Mouse (Mus musculus) kidney, adult 2 months (tissue): Measurements from ENCODE around the gene Cox8a. TPM values are rescaled to one million over a fixed set of nuclear protein-coding genes. Genes with fewer than 3 reads are reported as not detected.

Source experiments
- DNase-seq: peaks from one replicate; pipeline ENCODE4 v3.0.0; 2021
- H3K27ac ChIP-seq: fragments of 200-500 bp; 2 replicates; pipeline ENCODE4 v1.5.1; 2012; ENCODE audit warnings: low read depth, low read length, control low read depth, inconsistent platforms; ENCODE audit not compliant: insufficient read depth
- H3K27me3 ChIP-seq: fragments of 200-500 bp; replicated peaks from 2 replicates; pipeline ENCODE4 v1.6.1; 2012; ENCODE audit warnings: mild to moderate bottlenecking, moderate library complexity, low read length, inconsistent platforms; ENCODE audit not compliant: control insufficient read depth, insufficient read depth
- H3K36me3 ChIP-seq: fragments of 200-500 bp; 2 replicates; pipeline ENCODE4 v1.6.1; 2012; ENCODE audit warnings: mild to moderate bottlenecking, moderate library complexity, low read length, inconsistent platforms; ENCODE audit not compliant: control insufficient read depth, insufficient read depth
- H3K4me1 ChIP-seq: fragments of 200-500 bp; 2 replicates; pipeline ENCODE4 v1.6.1; 2011; ENCODE audit warnings: low read length; ENCODE audit not compliant: control insufficient read depth, insufficient read depth
- H3K4me3 ChIP-seq: fragments of 200-500 bp; 2 replicates; pipeline ENCODE4 v1.5.1; 2011; ENCODE audit warnings: mild to moderate bottlenecking, low read depth, low read length, control low read depth; ENCODE audit not compliant: insufficient read depth
- CTCF ChIP-seq: fragments of 200-500 bp; conservative IDR thresholded peaks from 2 replicates; pipeline ENCODE4 v1.5.1; 2011; ENCODE audit warnings: low read depth, mild to moderate bottlenecking, control low read depth, low read length, moderate library complexity, mixed read lengths; ENCODE audit not compliant: insufficient read depth, insufficient read length
- POLR2A ChIP-seq: fragments of 200-500 bp; IDR thresholded peaks from one replicate; pipeline ENCODE4 v1.6.1; 2011; ENCODE audit warnings: low read depth, low read length, control low read depth
- WGBS: fragments of 180-500 bp; shearing (Covaris S2); methylation state at CpG from one replicate; pipeline ENCODE4 v1.1.7; 2018; 5-methylcytosine and 5-hydroxymethylcytosine counted together
- polyA plus RNA-seq: library from polyadenylated mRNA; depleted of rRNA; stranded (reverse); fragments of >200 nt; gene quantifications from 2 replicates; pipeline ENCODE4 v1.2.3, GENCODE M21; 2012; rRNA removed

The Cox8a gene
- polyA plus RNA-seq, 1 experiment: 3,607 TPM

DNA sequence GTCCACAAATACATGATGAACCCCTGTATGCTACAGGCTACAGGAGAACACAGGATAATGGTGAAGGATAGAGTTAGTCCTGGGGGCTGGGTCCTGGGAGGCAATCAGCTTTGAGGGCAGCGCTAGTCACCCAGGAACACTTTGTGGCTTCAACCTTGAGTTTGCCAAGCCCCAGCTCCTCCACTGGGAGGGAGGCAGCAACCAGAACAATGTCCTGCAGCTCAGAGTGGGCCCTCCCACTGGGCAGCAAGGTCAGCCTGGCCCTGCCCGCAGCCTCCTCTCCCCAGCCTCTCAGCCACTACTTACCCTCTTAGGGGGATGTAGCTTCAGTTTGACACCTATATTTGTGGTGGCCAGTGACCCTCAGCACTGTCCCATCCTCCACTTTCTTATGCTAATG lies 49.0 kb downstream of the Cox8a start:
- Histone ChIP-seq H3K27ac (0 out of 2 replicates have a peak overlapping the region, but pooled peaks have one; percentile 32), H3K27me3 (no peaks in the 10 kb centered on the region), H3K36me3 (no peaks in the 10 kb centered on the region), H3K4me1 (peaks cover 21% of the 10 kb centered on the region; the same call in 1 of the 2 replicates), H3K4me3 (no peak overlapping the region)
- no peak for TF ChIP-seq CTCF
- no peak for TF ChIP-seq POLR2A
- DNase-seq: no peak
- 26% methylated on average over 2 of the region's 2 CpGs for WGBS

DNA sequence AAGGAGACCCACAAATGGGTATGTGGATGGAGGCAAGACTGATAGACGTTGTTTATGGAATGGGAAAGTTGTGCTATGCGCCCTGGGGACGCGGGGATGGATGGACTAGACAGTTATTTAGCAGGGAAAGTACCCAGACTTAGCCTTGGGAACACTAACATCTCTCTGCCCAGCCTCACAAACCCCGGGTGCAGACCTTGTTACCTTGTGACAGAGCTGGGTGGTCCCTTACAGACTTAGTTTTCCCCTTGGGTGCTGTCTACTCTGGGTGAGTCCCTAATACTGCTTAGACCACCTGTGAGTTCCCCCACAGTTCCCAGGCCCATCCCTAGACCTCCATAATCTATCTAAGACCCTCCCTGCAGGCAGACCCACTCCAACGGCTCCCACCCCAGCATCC lies 50.6 kb downstream of the Cox8a start:
- Histone ChIP-seq H3K27ac (no peak overlapping the region), H3K27me3 (no peaks in the 10 kb centered on the region), H3K4me1 (peaks cover 22% of the 10 kb centered on the region), H3K4me3 (no peak overlapping the region), H3K36me3 (no peaks in the 10 kb centered on the region)
- no peak for DNase-seq
- no peak for TF ChIP-seq CTCF
- no peak for TF ChIP-seq POLR2A
- WGBS: 52% methylated on average over 6 of the region's 6 CpGs

DNA sequence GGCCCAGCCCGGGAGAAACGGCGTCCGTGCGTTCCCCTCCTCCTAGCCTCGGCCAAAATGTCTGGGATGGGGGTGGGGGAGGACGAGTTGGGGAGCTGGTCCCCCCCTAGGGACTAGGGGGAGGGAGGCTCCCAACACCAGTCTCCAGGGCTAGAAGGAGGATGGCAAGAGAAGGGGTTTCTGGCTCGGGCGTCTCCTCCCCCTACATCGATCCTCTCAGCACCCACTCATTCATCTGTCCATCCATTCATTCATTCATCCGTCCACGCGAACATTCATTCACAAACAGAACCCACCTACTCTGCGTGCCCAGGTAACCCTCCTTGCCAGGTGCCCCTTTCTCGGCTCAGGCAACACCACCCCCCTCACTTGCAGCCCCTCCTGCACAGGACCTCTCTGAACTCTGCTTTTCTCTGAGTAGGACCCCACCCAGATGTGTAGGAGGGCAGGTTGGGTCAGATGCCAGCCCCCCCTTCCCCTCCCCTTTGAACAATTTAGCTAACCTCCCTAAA lies 51.2 kb downstream of the Cox8a start:
- Histone ChIP-seq H3K27ac (no peak overlapping the region), H3K4me1 (peaks cover 20% of the 10 kb centered on the region), H3K27me3 (no peaks in the 10 kb centered on the region), H3K4me3 (peak overlapping the region; percentile 62; the same call in 1 of the 2 replicates), H3K36me3 (no peaks in the 10 kb centered on the region)
- TF ChIP-seq POLR2A (no peak), CTCF (no peak)
- DNase-seq: no peak
- 12% methylated on average over 14 of the region's 15 CpGs for WGBS

DNA sequence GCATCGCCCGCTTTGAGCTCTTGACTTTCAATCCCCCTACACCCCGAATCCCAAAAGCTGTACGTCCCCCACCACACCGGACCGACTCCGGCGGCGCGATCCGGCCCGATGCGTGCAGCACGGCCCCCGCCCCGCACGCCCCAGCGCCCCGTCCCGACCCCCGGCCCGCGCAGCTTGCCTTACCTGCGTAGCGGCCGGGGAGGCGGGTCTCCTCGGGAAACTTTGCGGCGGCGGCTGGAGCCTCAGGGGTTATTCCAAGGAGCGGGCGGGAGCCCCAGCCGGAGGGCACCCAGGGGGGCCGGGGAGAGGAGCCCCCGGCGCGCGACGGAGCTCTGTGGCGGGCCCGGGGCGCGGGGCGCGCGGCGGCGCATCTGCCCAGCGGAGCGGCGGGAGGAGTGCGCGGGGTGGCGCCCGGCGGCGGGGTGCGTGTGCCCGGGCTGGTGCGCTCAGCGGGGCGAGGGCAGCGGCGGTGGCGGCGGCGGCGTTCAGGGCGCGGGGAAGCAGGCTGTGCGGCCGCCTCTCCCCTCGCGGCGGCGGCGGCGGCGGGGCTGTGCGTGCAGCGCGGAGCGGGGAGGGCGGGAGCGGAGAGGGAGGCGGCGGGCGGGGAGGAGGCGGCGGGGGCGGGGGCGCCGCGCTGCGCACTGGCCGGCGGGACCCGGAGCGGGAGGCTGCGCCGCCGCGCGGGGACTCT lies 51.8 kb downstream of the Cox8a start:
- H3K36me3 ChIP-seq: no peaks in the 10 kb centered on the region
- TF ChIP-seq CTCF (no peak), POLR2A (no peak)
- no peak for DNase-seq
- peak overlapping the region; percentile 62 for H3K4me3 ChIP-seq
- H3K27ac ChIP-seq: peak overlapping the region; percentile 81; the same call in 1 of the 2 replicates
- WGBS: 2% methylated on average over 92 of the region's 105 CpGs
- no peaks in the 10 kb centered on the region for H3K27me3 ChIP-seq
- peaks cover 20% of the 10 kb centered on the region for H3K4me1 ChIP-seq

Other genes starting within 250 kb of the Cox8a start
- 48.7 and 55.3 TPM in 2 replicates for gene Ppp1r14b, start 242.6 kb downstream of the Cox8a start, polyA plus RNA-seq
- gene Plcb3, start 241.1 kb downstream of the Cox8a start, polyA plus RNA-seq: 40.2 and 53.7 TPM in 2 replicates
- 96.3 and 136 TPM in 2 replicates for gene Fkbp2, start 237.1 kb downstream of the Cox8a start, polyA plus RNA-seq
- 82.9 and 83.0 TPM in 2 replicates for gene Vegfb, start 230.0 kb downstream of the Cox8a start, polyA plus RNA-seq
- 48.8 and 50.1 TPM in 2 replicates for gene Dnajc4, start 225.0 kb downstream of the Cox8a start, polyA plus RNA-seq
- 58.3 and 63.4 TPM in 2 replicates for gene Nudt22, start 221.5 kb downstream of the Cox8a start, polyA plus RNA-seq
- gene Trpt1, start 221.5 kb downstream of the Cox8a start, polyA plus RNA-seq: 19.3 and 22.5 TPM in 2 replicates
- 5.2 and 9.2 TPM in 2 replicates for gene Fermt3, start 198.1 kb downstream of the Cox8a start, polyA plus RNA-seq
- 40.6 and 51.4 TPM in 2 replicates for gene Stip1, start 177.6 kb downstream of the Cox8a start, polyA plus RNA-seq
- 61.7 and 67.2 TPM in 2 replicates for gene Macrod1, start 160.8 kb downstream of the Cox8a start, polyA plus RNA-seq
- gene Flrt1, start 111.9 kb downstream of the Cox8a start, polyA plus RNA-seq: 23.1 and 25.1 TPM in 2 replicates
- gene Otub1, start 11.3 kb downstream of the Cox8a start, polyA plus RNA-seq: 122 and 126 TPM in 2 replicates
- gene Naa40, start 23.6 kb upstream of the Cox8a start, polyA plus RNA-seq: 23.7 and 26.2 TPM in 2 replicates
- gene Rcor2, start 49.7 kb upstream of the Cox8a start, polyA plus RNA-seq: 1.5 and 1.8 TPM in 2 replicates
- 85.0 and 86.5 TPM in 2 replicates for gene Mark2, start 124.2 kb upstream of the Cox8a start, polyA plus RNA-seq
- 14.0 and 15.0 TPM in 2 replicates for gene Spindoc, start 165.4 kb upstream of the Cox8a start, polyA plus RNA-seq
- gene 2700081O15Rik, start 200.0 kb upstream of the Cox8a start, polyA plus RNA-seq: 9.4 and 12.0 TPM in 2 replicates